Mouse (Mus musculus) adipose tissue, adult 10 weeks (tissue): ENCODE results near the gene Hrh1. TPM values are rescaled to one million over a fixed set of nuclear protein-coding genes. Genes with fewer than 3 reads are reported as not detected.

Source experiments
- polyA plus RNA-seq: library from polyadenylated mRNA; stranded (reverse); fragments of 350-450 nt; fragmentation: Illumina TruSeq; extraction: RNeasy Lipid Tissue Mini Kit (QIAGEN cat#74804); gene quantifications from one replicate; pipeline ENCODE4 v1.2.3, GENCODE M21; 2014; ENCODE audit warnings: low read depth, low replicate concordance

Hrh1 gene
- polyA plus RNA-seq = 1.2 TPM

DNA sequence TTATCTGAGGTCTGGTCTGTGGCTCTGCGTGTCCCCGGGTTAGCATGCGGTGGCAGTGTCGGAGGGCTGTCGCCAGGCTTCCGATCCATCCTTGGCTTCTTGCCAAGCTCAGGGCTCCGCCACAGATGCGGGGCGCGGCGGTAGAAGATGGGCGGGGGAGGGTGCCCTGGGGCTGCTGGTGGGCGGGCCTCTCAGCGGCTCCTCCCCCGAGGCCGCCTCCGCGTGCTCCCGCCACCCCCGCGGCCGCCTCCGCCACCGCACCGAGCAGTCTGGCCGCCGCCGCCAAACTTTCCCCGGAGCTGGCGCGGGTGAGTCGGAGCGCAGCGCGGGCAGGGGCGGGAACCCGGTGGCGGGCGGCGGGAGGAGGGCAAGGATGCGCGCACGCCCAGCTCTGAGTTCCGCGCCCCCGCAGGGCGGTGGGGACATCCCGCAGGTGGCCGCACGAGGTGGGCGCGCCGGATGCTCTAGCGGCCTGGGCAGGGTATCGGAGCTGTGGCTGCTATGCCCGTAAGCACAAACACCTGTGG lies at the start of gene Hrh1:
Gene Hrh1 (plus strand): TSS at position 246 of the 527 bp plus-strand sequence.

Other genes with a start within 250 kb of the Hrh1 start
- not detected for gene Slc6a1, start 115.3 kb upstream of the Hrh1 start, polyA plus RNA-seq
- 22.4 TPM for gene Atg7, start 245.2 kb downstream of the Hrh1 start, polyA plus RNA-seq